Mouse (Mus musculus) layer of hippocampus, adult 11-12 months (tissue): ENCODE measurements at regions not wholly inside any gene's neighbourhood (a gene's known extent, or its start where the extent isn't known, plus 50 kb on each side); places are given as distances from the start of the nearest gene placed in this dataset.

Source experiments
- DNase-seq: peaks from one replicate; pipeline ENCODE4 v3.0.0; 2022; ENCODE audit warnings: low spot score

DNA sequence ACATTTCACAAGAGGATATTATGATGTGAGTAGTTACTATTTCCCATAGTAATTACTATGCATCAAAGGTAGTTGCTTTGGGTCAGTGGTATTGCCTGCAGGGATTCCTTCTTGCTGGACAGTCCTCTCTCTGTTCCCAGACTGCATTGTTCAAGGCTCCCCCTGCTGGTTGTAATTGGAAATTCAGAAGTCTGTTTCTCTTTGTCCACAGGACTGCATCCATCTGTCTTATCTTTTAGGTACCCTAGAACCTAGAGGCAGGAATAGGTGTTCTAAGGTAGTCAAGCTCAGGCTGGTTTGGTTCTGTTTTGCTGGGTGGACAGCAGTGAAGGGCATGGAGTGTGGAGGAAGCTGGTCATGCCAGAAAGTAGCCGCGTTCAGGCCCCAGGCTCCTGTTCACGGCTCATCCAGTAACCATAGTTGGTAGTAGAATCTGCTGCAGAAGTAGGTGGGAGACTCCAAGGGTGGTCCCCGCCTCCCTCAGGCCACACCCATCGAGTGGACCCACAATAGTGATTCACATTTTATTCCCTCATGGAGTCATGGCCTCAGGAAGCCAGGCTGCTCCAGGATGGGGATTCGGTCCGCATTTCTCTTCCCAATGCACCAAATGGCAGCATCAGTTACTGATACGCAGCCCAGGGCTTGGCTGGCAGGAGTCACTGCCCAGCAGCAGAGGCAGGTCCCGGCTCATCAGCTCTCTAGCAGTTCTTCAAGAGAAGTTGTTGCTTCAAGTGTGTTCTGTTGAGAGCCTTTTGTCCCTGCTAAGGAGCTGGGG lies 51.7 kb upstream of the Caprin1 start:
- DNase-seq, result peak; percentile 45

DNA sequence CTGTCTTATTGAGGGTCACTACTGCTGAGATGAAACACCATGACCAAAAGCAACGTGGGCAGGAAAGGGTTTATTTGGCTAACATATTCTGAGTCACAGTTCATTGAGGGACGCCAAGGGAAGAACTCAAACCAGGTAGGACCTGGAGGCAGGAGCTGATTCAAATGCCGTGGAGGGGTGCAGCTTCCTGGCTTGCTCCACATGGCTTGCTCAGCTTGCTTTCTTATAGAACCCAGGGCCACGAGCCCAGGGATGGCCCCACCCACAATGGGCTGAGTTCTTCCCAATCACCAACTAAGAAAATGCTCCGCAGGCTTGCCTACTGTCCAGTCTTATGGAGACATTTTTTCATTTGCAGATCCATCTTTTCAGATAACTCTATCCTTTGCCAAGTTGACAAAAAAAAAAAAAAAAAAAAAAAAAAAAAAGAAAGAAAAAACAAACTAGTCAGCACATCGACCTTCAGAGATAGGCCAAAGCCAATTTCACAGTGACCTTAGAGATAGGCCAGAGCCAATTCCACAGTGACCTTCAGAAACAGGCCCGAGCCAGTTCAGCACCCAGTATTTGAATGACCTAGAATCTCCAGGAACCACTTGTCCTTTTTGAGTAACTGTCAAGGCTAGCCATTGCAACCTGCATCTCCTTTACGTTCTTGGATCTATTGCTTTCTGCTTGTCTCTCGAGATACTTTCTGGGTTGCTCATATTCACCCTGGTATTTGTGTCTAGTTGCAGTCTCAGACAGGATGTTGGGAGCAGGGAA lies 52.5 kb upstream of the Caprin1 start:
- no peak for DNase-seq

- no peak for DNase-seq
Observed at GRCm38 (mm10) chr2:103850531-103850816, 53.0 kb upstream of the Caprin1 start.

DNA sequence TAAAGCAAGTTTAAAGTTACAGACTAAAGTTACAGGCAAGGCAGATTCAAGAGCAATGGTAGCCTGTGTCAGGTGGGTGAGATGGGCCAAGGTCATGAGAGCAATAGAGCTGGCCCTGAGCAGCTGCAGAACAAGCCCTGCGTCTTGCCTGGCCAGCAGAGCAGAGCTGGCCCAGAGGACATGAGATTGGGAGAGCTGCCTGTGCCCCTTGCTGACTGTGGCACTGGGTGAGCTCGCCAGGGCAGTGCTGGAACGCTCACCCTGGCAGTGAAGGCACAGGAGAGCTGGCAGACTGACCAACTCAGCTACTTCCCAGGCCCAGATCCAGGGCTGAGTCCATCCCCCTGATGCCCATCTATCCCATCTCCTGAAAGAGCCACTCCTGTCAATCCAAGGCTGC lies 53.7 kb upstream of the Caprin1 start:
- DNase-seq, result no peak

DNA sequence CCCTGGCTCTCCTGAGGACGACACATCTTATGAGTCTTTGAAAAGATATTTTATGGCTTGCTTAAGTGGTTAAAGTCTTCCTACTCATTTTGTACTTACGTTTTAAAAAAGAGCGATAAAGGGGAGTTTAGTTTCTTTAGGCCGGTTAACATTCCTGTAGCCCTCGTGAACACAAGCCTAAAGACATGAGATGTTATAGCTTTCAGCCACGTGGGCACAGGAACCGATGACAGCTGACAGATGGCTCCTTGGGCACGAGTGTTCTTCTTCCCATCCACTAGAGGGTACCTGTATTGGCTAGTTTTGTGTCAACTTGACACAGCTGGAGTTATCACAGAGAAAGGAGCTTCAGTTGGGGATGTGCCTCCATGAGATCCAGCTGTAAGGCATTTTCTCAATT lies 63.8 kb upstream of the Caprin1 start:
- DNase-seq, result no peak

- DNase-seq, result no peak
Observed at GRCm38 (mm10) chr2:103864254-103864653, 66.8 kb upstream of the Caprin1 start.

- DNase-seq, result peak; percentile 53
Observed at GRCm38 (mm10) chr2:103865319-103866171, 68.1 kb upstream of the Caprin1 start.

DNA sequence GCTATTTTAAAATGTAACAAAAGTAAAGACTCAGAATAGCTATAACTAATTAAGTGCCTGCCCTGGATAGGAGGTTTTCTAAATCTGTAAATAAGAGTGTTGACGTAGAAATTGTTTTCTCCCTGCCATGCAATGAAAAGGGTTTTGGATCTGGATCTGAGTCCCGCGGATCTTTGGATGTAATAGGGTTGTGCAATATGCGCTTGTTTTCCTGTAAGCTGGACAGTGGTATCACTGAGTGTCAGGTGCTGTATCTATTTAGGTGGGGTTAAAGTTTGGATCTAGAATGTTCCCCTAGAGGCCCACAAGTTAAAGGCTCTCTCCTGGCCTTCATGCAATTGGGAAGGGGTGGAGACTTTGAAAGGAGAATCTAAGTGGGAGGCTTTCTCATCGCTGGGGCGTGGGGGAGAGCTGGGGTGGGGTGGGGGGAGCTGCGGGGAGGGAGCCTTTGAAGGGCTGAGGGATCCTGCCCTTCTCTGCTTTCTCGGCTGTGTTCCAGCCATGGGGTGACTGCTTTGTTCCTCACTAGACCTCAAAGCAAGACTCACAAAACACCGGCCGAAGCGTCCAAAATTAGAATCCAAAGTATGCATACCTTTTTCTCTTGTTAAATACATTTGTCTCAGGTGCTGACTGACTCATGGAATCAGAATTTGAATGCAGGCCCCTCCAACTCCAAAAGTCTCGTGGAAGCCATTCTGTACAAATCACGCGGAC lies 70.0 kb upstream of the Caprin1 start:
- no peak for DNase-seq

- no peak for DNase-seq
Observed at GRCm38 (mm10) chr2:103867958-103868330, 70.5 kb upstream of the Caprin1 start.

- DNase-seq, result no peak
Observed at GRCm38 (mm10) chr2:103868655-103869054, 71.2 kb upstream of the Caprin1 start.

- DNase-seq, result peak; percentile 77
Observed at GRCm38 (mm10) chr2:103871522-103872276, 74.2 kb upstream of the Caprin1 start.

DNA sequence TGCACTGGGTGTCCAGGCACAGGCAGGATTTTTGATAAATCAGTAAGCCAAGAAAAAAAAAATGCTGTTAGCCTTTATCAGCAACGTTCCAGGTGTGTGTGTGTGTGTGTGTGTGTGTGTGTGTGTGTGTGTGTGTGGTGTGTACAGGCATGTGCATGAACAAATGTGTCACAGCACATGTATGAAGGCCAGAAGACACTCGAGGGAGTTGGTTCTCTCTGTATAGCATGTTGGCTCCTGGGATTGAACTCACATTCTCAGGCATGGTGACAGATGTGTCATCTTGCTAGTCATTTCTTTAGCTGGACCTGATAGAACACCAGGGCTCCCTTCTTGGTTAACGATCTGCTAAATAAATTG lies 74.8 kb upstream of the Caprin1 start:
- DNase-seq, result no peak

- no peak for DNase-seq
Observed at GRCm38 (mm10) chr2:103873381-103873780, 75.9 kb upstream of the Caprin1 start.

DNA sequence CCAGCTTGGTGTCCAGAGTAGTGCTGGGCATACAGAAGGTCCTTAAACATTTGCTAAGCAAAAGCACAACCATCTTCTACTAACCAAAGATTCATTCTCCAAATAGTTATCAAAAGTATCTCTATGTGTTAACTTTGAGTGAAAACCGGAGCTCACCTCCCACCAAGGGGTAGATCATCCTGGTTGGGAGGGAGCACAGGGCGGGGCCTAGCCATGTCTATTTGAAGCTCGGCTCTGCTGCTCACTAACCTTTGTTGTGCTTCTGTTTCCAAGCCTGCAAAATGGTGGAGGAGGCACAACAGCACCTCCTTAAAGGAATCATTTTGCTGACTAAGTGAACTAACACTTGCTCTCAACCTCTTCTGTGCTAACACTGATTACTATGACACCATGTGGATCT lies 77.0 kb upstream of the Caprin1 start:
- no peak for DNase-seq

DNA sequence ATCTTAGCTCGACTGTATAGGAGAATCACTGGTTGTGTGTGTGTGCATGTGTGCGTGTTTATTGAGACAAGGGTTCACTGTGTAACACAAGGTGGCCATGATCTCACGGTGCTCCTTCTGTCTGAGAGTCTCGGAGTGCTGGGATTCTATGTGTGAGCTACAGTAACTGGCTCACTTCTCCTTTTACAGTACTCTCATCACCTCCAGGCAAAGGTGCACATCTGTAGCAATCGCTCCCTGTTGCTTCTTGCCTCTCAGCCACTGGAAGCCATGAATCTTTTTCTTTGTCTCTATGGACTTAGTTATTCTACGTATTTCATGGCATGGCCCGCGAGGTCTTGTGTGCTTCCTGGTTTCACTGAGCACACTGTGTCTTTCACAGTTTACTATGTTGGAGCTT lies 78.3 kb upstream of the Caprin1 start:
- no peak for DNase-seq

GRCm38 (mm10) chr2:103876236-103876635 lies 78.8 kb upstream of the Caprin1 start:
- no peak for DNase-seq

- peak; percentile 48 for DNase-seq
Observed at GRCm38 (mm10) chr2:103881026-103881763, 76.6 kb upstream of the Lmo2 start.

DNA sequence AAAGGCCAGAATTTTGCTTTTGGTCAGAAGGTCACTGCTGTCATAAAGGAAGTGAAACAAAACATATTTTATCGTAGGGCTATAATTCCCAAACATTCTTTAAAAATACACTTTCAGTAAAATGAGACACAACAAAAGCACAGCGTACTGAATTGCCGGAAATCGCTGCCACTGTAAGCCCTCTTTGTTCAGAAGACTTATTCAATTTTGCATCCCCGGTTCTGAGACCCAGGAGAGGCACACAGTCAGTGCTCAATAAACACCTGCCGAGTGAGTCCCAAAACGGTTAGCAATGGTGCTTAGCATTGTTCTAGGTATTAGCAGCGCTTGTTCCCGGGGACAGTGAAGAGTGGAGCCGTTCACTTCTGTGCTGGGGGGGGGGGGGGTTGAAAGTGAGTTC lies 72.9 kb upstream of the Lmo2 start:
- DNase-seq, result no peak

- no peak for DNase-seq
Observed at GRCm38 (mm10) chr2:103888023-103888422, 69.8 kb upstream of the Lmo2 start.

DNA sequence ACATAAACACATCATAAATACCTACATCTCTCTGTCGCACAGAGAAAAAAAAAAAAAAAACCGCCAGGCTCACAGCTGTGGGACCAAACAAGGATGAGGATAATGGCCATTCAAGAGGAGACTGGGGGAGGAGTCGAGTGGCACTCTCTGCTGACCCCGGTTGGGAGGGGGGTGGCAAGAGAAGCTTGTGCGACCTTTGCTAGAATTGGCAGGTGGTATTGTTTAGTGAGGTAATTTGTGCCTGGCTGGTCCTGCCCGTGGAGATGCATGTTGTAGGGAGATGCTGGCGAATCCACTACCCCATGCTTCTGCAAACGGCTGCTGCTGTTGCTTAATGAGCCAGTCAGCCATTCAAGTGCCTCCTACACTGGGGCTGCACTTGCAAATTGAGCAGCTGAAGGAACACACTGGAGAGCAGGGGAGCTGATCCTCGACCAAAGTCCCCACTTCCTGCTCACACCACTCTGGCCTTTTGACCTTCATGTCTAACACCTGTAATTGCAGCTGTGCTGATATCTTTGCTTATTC lies 66.5 kb upstream of the Lmo2 start:
- DNase-seq, result peak; percentile 21
